Mouse (Mus musculus): ENCODE data around the gene Tnpo2. TPM values are rescaled to one million over a fixed set of nuclear protein-coding genes. Genes with fewer than 3 reads are reported as not detected.

Gene Tnpo2
- total and polyA plus RNA-seq, 3 experiments, result 29.2 to 86.8 (median 62.3) TPM

GRCm38 (mm10) chr8:85026670-85027515, 9.8 kb upstream of the Tnpo2 start, which contains the start of gene Trir (continued):
- no peak for TF ChIP-seq ZC3H11A (IDR thresholded peaks at IDR 0.05; ENCODE audit: low read depth, low read length)
- no peak for TF ChIP-seq RAD21 (IDR thresholded peaks at IDR 0.05; ENCODE audit: low read depth, low read length)
- TF ChIP-seq MAZ (IDR thresholded peaks at IDR 0.05; ENCODE audit: low read depth, low read length), result no peak
- TF ChIP-seq MEF2A (IDR thresholded peaks at IDR 0.05; ENCODE audit: extremely low read depth, insufficient replicate concordance, low read depth, low read length, poor library complexity, severe bottlenecking), result no peak
- peak; percentile 90 for TF ChIP-seq TBP (IDR thresholded peaks at IDR 0.05; ENCODE audit: low read depth, low read length)
- TF ChIP-seq POLR2AphosphoS5 (IDR thresholded peaks at IDR 0.05; ENCODE audit: borderline replicate concordance, low read depth, low read length), result no peak
- 0 out of 2 replicates have a peak, but pooled peaks have one; percentile 22 for TF ChIP-seq NRF1 (IDR thresholded peaks at IDR 0.05; ENCODE audit: insufficient read depth, low read depth, low read length, poor library complexity, severe bottlenecking)
- no peak for TF ChIP-seq ZNF384 (IDR thresholded peaks at IDR 0.05; ENCODE audit: low read depth, low read length)
- 0 out of 2 replicates have a peak, but pooled peaks have one; percentile 14 for TF ChIP-seq RCOR1 (IDR thresholded peaks at IDR 0.05; ENCODE audit: low read depth, low read length)
- no peak for TF ChIP-seq ZKSCAN1 (IDR thresholded peaks at IDR 0.05; ENCODE audit: low read depth, low read length)
- TF ChIP-seq JUND (IDR thresholded peaks at IDR 0.05; ENCODE audit: low read depth, low read length), result no peak
- TF ChIP-seq CHD2 (IDR thresholded peaks at IDR 0.05; ENCODE audit: low read length), result no peak
- peak; percentile 19; the same call in 1 of the 2 replicates for TF ChIP-seq MAX (IDR thresholded peaks at IDR 0.05; ENCODE audit: low read length)
- TF ChIP-seq SMC3 (IDR thresholded peaks at IDR 0.05; ENCODE audit: low read depth, low read length), result 0 out of 2 replicates have a peak, but pooled peaks have one; percentile 7
- TF ChIP-seq NELFE (IDR thresholded peaks at IDR 0.05; ENCODE audit: low read depth, low read length), result peak; percentile 98
- peak; percentile 93 for TF ChIP-seq SIN3A (IDR thresholded peaks at IDR 0.05; ENCODE audit: low read length)
- TF ChIP-seq CHD1 (IDR thresholded peaks at IDR 0.05; ENCODE audit: low read depth, low read length), result peak; percentile 33; the same call in 1 of the 2 replicates
- peak; percentile 94 to 97 for TF ChIP-seq POLR2A (IDR thresholded peaks at IDR 0.05; ENCODE audit: control insufficient read depth in 1 of 2, insufficient read depth in 1 of 2, low read depth in 1 of 2, low read length in 2 of 2, poor library complexity in 1 of 2)
- TF ChIP-seq ELF1 (IDR thresholded peaks at IDR 0.05; ENCODE audit: low read depth, low read length), result peak; percentile 61; the same call in 1 of the 2 replicates
- peak; percentile 81 for TF ChIP-seq TCF12 (IDR thresholded peaks at IDR 0.05; ENCODE audit: low read depth, low read length)
- TF ChIP-seq POLR2AphosphoS2 (IDR thresholded peaks at IDR 0.05; ENCODE audit: low read length), result peak; percentile 95
- TF ChIP-seq USF2 (IDR thresholded peaks at IDR 0.05; ENCODE audit: borderline replicate concordance in 1 of 2, insufficient read depth in 1 of 2, low read depth in 1 of 2, low read length in 2 of 2), result no peak

GRCm38 (mm10) chr8:85027516-85027855, 9.2 kb upstream of the Tnpo2 start:
- peak overlapping the region; percentile 93 for H3K9ac ChIP-seq (ENCODE audit: control insufficient read depth, low read depth, low read length, poor library complexity, severe bottlenecking)
- no peaks in the 10 kb centered on the region for H3K9me3 ChIP-seq (replicated peaks; ENCODE audit: insufficient read depth, low read length)
- peaks cover 47% of the 10 kb centered on the region for H3K79me2 ChIP-seq (ENCODE audit: control insufficient read depth, insufficient read depth, low read length, poor library complexity)
- no peak for TF ChIP-seq JUND (IDR thresholded peaks at IDR 0.05; ENCODE audit: low read depth, low read length)
- 0 out of 2 replicates have a peak, but pooled peaks have one; percentile 8 for TF ChIP-seq MAX (IDR thresholded peaks at IDR 0.05; ENCODE audit: low read length)
- H3K4me3 ChIP-seq (ENCODE audit: control insufficient read depth in 1 of 2, insufficient read depth in 1 of 2, low read depth in 2 of 2, low read length in 2 of 2), result peak overlapping the region; percentile 94 to 95
- no peaks in the 10 kb centered on the region for H3K27me3 ChIP-seq (ENCODE audit: control insufficient read depth in 1 of 2, insufficient read depth in 2 of 2, low read length in 2 of 2)
- peak; percentile 55 for DNase-seq (ENCODE audit: low read depth, low spot score)
- peak overlapping the region; percentile 44 for H3K27ac ChIP-seq (ENCODE audit: control insufficient read depth, low read depth, low read length)
- H3K36me3 ChIP-seq (ENCODE audit: control insufficient read depth in 1 of 2, insufficient read depth in 2 of 2, low read length in 2 of 2), result peaks cover 4 to 14% of the 10 kb centered on the region in 2 experiments; a peak in 3 of 4 replicates
- H3K4me1 ChIP-seq (ENCODE audit: control insufficient read depth in 1 of 2, insufficient read depth in 2 of 2, low read length in 2 of 2), result peaks cover 9 to 14% of the 10 kb centered on the region in 2 experiments; a peak in 3 of 4 replicates
